Mouse (Mus musculus): ENCODE results near the gene Fmnl2. TPM values are rescaled to one million over a fixed set of nuclear protein-coding genes. Genes with fewer than 3 reads are reported as not detected.

Gene Fmnl2
- polyA plus RNA-seq, 1 experiment from 2014 or later: 3.0 TPM

GRCm38 (mm10) chr2:52828077-52828476 is 29.6 kb upstream of the Fmnl2 start:
- 73% methylated on average over 4 of the region's 4 CpGs for WGBS
- ATAC-seq (ENCODE audit: low FRiP score, low TSS enrichment) (no peak), DNase-seq (ENCODE audit: low spot score) (no peak)
- no peaks in the 10 kb centered on the region for H3K4me1 ChIP-seq (replicated peaks; ENCODE audit: control insufficient read depth, insufficient read depth)
- H3K4me3 ChIP-seq (ENCODE audit: low read depth, low read length): no peak overlapping the region
- no peaks in the 10 kb centered on the region for H3K9me3 ChIP-seq (ENCODE audit: control insufficient read depth, low read length)
- no peaks in the 10 kb centered on the region for H3K36me3 ChIP-seq (ENCODE audit: control insufficient read depth, insufficient read depth, low read length)
- H3K9ac ChIP-seq (ENCODE audit: low read length): no peak overlapping the region
- TF ChIP-seq CTCF (IDR thresholded peaks at IDR 0.05; ENCODE audit: low read depth): no peak
- TF ChIP-seq EP300 (optimal IDR thresholded peaks at IDR 0.05): no peak
- no peak overlapping the region for H3K27ac ChIP-seq (replicated peaks)
- no peaks in the 10 kb centered on the region for H3K27me3 ChIP-seq (ENCODE audit: control insufficient read depth, insufficient read depth, low read length)
- H3K4me2 ChIP-seq (replicated peaks; ENCODE audit: low read depth): no peak overlapping the region

- Histone ChIP-seq H3K9me3 (ENCODE audit: control insufficient read depth, low read length) (no peaks in the 10 kb centered on the region), H3K27me3 (ENCODE audit: control insufficient read depth, insufficient read depth, low read length) (no peaks in the 10 kb centered on the region), H3K4me2 (replicated peaks; ENCODE audit: low read depth) (no peak overlapping the region), H3K36me3 (ENCODE audit: control insufficient read depth, insufficient read depth, low read length) (no peaks in the 10 kb centered on the region), H3K27ac (replicated peaks) (no peak overlapping the region), H3K4me3 (ENCODE audit: low read depth, low read length) (no peak overlapping the region), H3K4me1 (replicated peaks; ENCODE audit: control insufficient read depth, insufficient read depth) (no peaks in the 10 kb centered on the region), H3K9ac (ENCODE audit: low read length) (no peak overlapping the region)
- no peak for DNase-seq (ENCODE audit: low spot score)
- 74% methylated on average over 4 of the region's 4 CpGs for WGBS
- ATAC-seq (ENCODE audit: low FRiP score, low TSS enrichment): no peak
- TF ChIP-seq EP300 (optimal IDR thresholded peaks at IDR 0.05) (no peak), CTCF (IDR thresholded peaks at IDR 0.05; ENCODE audit: low read depth) (no peak)
Observed at GRCm38 (mm10) chr2:52830513-52830912, 27.1 kb upstream of the Fmnl2 start.

DNA sequence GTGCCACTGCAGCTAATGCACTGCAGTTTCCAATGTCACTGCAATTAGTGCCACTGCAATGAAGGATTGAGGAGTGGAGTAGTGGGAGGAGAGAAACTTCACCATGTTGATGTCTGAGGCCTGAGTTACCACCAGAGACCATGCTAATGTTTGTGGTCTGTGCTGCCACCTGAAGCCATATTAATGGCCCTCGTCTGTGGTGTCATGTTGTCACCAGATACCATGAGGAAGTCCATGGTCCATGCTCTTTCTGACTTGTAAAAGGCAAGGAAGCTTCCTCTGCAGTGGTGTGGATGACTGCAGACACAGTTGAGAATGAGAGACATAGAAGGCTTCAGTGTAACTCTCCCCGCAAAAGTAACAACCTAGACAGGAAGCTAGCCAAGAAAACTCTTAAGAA is 26.1 kb upstream of the Fmnl2 start:
- no peak for TF ChIP-seq CTCF (IDR thresholded peaks at IDR 0.05; ENCODE audit: low read depth)
- TF ChIP-seq EP300 (optimal IDR thresholded peaks at IDR 0.05): no peak
- 80% methylated on average over 2 of the region's 2 CpGs for WGBS

GRCm38 (mm10) chr2:52835726-52836125 is 21.9 kb upstream of the Fmnl2 start:
- Histone ChIP-seq H3K4me2 (replicated peaks; ENCODE audit: low read depth) (no peak overlapping the region), H3K27me3 (ENCODE audit: control insufficient read depth, insufficient read depth, low read length) (no peaks in the 10 kb centered on the region), H3K4me3 (ENCODE audit: low read depth, low read length) (no peak overlapping the region), H3K9me3 (ENCODE audit: control insufficient read depth, low read length) (no peaks in the 10 kb centered on the region), H3K36me3 (ENCODE audit: control insufficient read depth, insufficient read depth, low read length) (no peaks in the 10 kb centered on the region), H3K9ac (ENCODE audit: low read length) (no peak overlapping the region), H3K27ac (replicated peaks) (no peak overlapping the region), H3K4me1 (replicated peaks; ENCODE audit: control insufficient read depth, insufficient read depth) (no peaks in the 10 kb centered on the region)
- no peak for TF ChIP-seq EP300 (optimal IDR thresholded peaks at IDR 0.05)
- TF ChIP-seq CTCF (IDR thresholded peaks at IDR 0.05; ENCODE audit: low read depth): no peak
- DNase-seq (ENCODE audit: low spot score) (no peak), ATAC-seq (ENCODE audit: low FRiP score, low TSS enrichment) (no peak)
- WGBS: 78% methylated on average over 3 of the region's 3 CpGs

More for the DNA sequence above, 26.1 kb upstream of the Fmnl2 start:
- DNase-seq (ENCODE audit: low spot score): no peak
- no peaks in the 10 kb centered on the region for H3K27me3 ChIP-seq (ENCODE audit: control insufficient read depth, insufficient read depth, low read length)
- ATAC-seq (ENCODE audit: low FRiP score, low TSS enrichment): no peak
- H3K9me3 ChIP-seq (ENCODE audit: control insufficient read depth, low read length): no peaks in the 10 kb centered on the region
- H3K4me2 ChIP-seq (replicated peaks; ENCODE audit: low read depth): no peak overlapping the region
- H3K4me3 ChIP-seq (ENCODE audit: low read depth, low read length): no peak overlapping the region
- H3K9ac ChIP-seq (ENCODE audit: low read length): no peak overlapping the region
- H3K27ac ChIP-seq (replicated peaks): no peak overlapping the region
- no peaks in the 10 kb centered on the region for H3K36me3 ChIP-seq (ENCODE audit: control insufficient read depth, insufficient read depth, low read length)
- no peaks in the 10 kb centered on the region for H3K4me1 ChIP-seq (replicated peaks; ENCODE audit: control insufficient read depth, insufficient read depth)

- ATAC-seq (ENCODE audit: low FRiP score, low TSS enrichment): no peak
- no peak overlapping the region for H3K27ac ChIP-seq (replicated peaks)
- no peaks in the 10 kb centered on the region for H3K27me3 ChIP-seq (ENCODE audit: control insufficient read depth, insufficient read depth, low read length)
- H3K36me3 ChIP-seq (ENCODE audit: control insufficient read depth, insufficient read depth, low read length): no peaks in the 10 kb centered on the region
- no peak overlapping the region for H3K4me2 ChIP-seq (replicated peaks; ENCODE audit: low read depth)
- no peak overlapping the region for H3K4me3 ChIP-seq (ENCODE audit: low read depth, low read length)
- H3K9ac ChIP-seq (ENCODE audit: low read length): no peak overlapping the region
- no peak for DNase-seq (ENCODE audit: low spot score)
- H3K9me3 ChIP-seq (ENCODE audit: control insufficient read depth, low read length): no peaks in the 10 kb centered on the region
- 71% methylated on average over 4 of the region's 4 CpGs for WGBS
- no peaks in the 10 kb centered on the region for H3K4me1 ChIP-seq (replicated peaks; ENCODE audit: control insufficient read depth, insufficient read depth)
- TF ChIP-seq EP300 (optimal IDR thresholded peaks at IDR 0.05): no peak
- TF ChIP-seq CTCF (IDR thresholded peaks at IDR 0.05; ENCODE audit: low read depth): no peak
Observed at GRCm38 (mm10) chr2:52839074-52839473, 18.6 kb upstream of the Fmnl2 start.

- ATAC-seq (ENCODE audit: low FRiP score, low TSS enrichment) (no peak), DNase-seq (ENCODE audit: low spot score) (no peak)
- Histone ChIP-seq H3K4me2 (replicated peaks; ENCODE audit: low read depth) (no peak overlapping the region), H3K27me3 (ENCODE audit: control insufficient read depth, insufficient read depth, low read length) (no peaks in the 10 kb centered on the region), H3K27ac (replicated peaks) (no peak overlapping the region), H3K4me1 (replicated peaks; ENCODE audit: control insufficient read depth, insufficient read depth) (no peaks in the 10 kb centered on the region), H3K9ac (ENCODE audit: low read length) (no peak overlapping the region), H3K9me3 (ENCODE audit: control insufficient read depth, low read length) (no peaks in the 10 kb centered on the region), H3K4me3 (ENCODE audit: low read depth, low read length) (no peak overlapping the region), H3K36me3 (ENCODE audit: control insufficient read depth, insufficient read depth, low read length) (no peaks in the 10 kb centered on the region)
- no peak for TF ChIP-seq EP300 (optimal IDR thresholded peaks at IDR 0.05)
- TF ChIP-seq CTCF (IDR thresholded peaks at IDR 0.05; ENCODE audit: low read depth): no peak
- 76% methylated on average over 3 of the region's 3 CpGs for WGBS
Observed at GRCm38 (mm10) chr2:52839868-52840267, 17.8 kb upstream of the Fmnl2 start.
